Mouse (Mus musculus) CH12.LX (cell line): Measurements from ENCODE around the gene Phf5a.

Experiments used
- CHD1 ChIP-seq: IDR thresholded peaks from 2 replicates; pipeline ENCODE4 v1.6.1; 2012; ENCODE audit warnings: low read depth, low read length, improper control_type of control experiment, inconsistent platforms
- CTCF ChIP-seq, 2 experiments: IDR thresholded peaks in 1 of 2; conservative IDR thresholded peaks in 1 of 2; 2 replicates each; pipeline ENCODE4 v1.5.1; 2011 to 2012; ENCODE audit warnings: low read depth in 2 of 2, low read length in 2 of 2, improper control_type of control experiment in 1 of 2, inconsistent platforms in 1 of 2, mild to moderate bottlenecking in 1 of 2, moderate library complexity in 1 of 2
- EP300 ChIP-seq: IDR thresholded peaks from 2 replicates; pipeline ENCODE4 v1.6.1; 2011; ENCODE audit warnings: low read length, improper control_type of control experiment
- JUND ChIP-seq: conservative IDR thresholded peaks from 2 replicates; pipeline ENCODE4 v1.6.1; 2011; ENCODE audit warnings: low read depth, low read length, improper control_type of control experiment
- MAX ChIP-seq: IDR thresholded peaks from 2 replicates; pipeline ENCODE4 v1.6.1; 2011; ENCODE audit warnings: low read length, improper control_type of control experiment
- POLR2A ChIP-seq: IDR thresholded peaks from 2 replicates; pipeline ENCODE4 v1.6.1; 2011; ENCODE audit warnings: low read depth, mild to moderate bottlenecking, improper control_type of control experiment, low read length
- USF1 ChIP-seq: IDR thresholded peaks from 2 replicates; pipeline ENCODE4 v1.6.1; 2014; ENCODE audit warnings: low read depth, mild to moderate bottlenecking, inconsistent platforms, low read length, improper control_type of control experiment
- ZC3H11A ChIP-seq: IDR thresholded peaks from 2 replicates; pipeline ENCODE4 v1.6.1; 2012; ENCODE audit warnings: low read depth, mild to moderate bottlenecking, inconsistent platforms, low read length, improper control_type of control experiment

- TF ChIP-seq CTCF (conservative IDR thresholded peaks at IDR 0.05 in 1 of 2, IDR thresholded peaks at IDR 0.05 in 1 of 2; ENCODE audit: low read depth in 2 of 2, low read length in 2 of 2) (no peak), CHD1 (no peak), MAX (peak; percentile 46; the same call in 1 of the 2 replicates), POLR2A (peak; percentile 67; the same call in 1 of the 2 replicates), ZC3H11A (peak; percentile 46), EP300 (no peak), USF1 (no peak), JUND (no peak)
These were observed 788 bp upstream of the Phf5a start, which contains the start of gene Aco2 for GRCm38 (mm10) chr15:81872262-81873136.
